Mouse (Mus musculus) heart, postnatal 14 days (tissue): Measurements from ENCODE around the gene Ntpcr. TPM values are rescaled to one million over a fixed set of nuclear protein-coding genes. Genes with fewer than 3 reads are reported as not detected.

Experiments used
- DNase-seq, 2 experiments: peaks; one replicate each; pipeline ENCODE4 v3.0.0; 2021 to 2022
- intact Hi-C: fragments of 180-260 bp; cut with DNase I; formaldehyde crosslinking; loops from one replicate; pipeline ENCODE4 v1.15.1; 2025
- total RNA-seq, 2 experiments: library from RNA; stranded (reverse); gene quantifications; 2 replicates each; pipeline ENCODE4 v1.2.3; 2021

Gene Ntpcr
- total RNA-seq, 2 experiments from 2014 or later = 15.9 to 17.8 TPM

- intact Hi-C loops = no loop called here
- DNase-seq = no peak
These were observed 38.3 kb downstream of the Ntpcr start for GRCm38 (mm10) chr8:125768079-125768478.

- intact Hi-C loops = no loop called here
- DNase-seq = no peak
These were observed 42.5 kb downstream of the Ntpcr start for GRCm38 (mm10) chr8:125772300-125772699.

GRCm38 (mm10) chr8:125773281-125773803, 43.6 kb downstream of the Ntpcr start:
- intact Hi-C loops = no loop called here

GRCm38 (mm10) chr8:125775031-125775430, 45.3 kb downstream of the Ntpcr start:
- intact Hi-C loops = no loop called here
- no peak for DNase-seq

More at GRCm38 (mm10) chr8:125773281-125773803, 43.6 kb downstream of the Ntpcr start:
- no peak for DNase-seq

GRCm38 (mm10) chr8:125776314-125776713, 46.6 kb downstream of the Ntpcr start:
- intact Hi-C loops = no loop called here
- DNase-seq = no peak

- DNase-seq = no peak
- intact Hi-C loops = no loop called here
These were observed 47.0 kb downstream of the Ntpcr start for GRCm38 (mm10) chr8:125776800-125777199.

GRCm38 (mm10) chr8:125777478-125778164, 47.9 kb downstream of the Ntpcr start:
- intact Hi-C loops = no loop called here

GRCm38 (mm10) chr8:125778919-125779318, 49.2 kb downstream of the Ntpcr start:
- intact Hi-C loops = no loop called here
- DNase-seq = no peak

More at GRCm38 (mm10) chr8:125777478-125778164, 47.9 kb downstream of the Ntpcr start:
- DNase-seq = no peak

- intact Hi-C loops = no loop called here
- DNase-seq = no peak
These were observed 49.9 kb downstream of the Ntpcr start for GRCm38 (mm10) chr8:125779656-125780055.

- DNase-seq = no peak
- intact Hi-C loops = no loop called here
These were observed 52.4 kb downstream of the Ntpcr start for GRCm38 (mm10) chr8:125782161-125782560.

GRCm38 (mm10) chr8:125786886-125787285, 57.1 kb downstream of the Ntpcr start:
- intact Hi-C loops = no loop called here
- DNase-seq = no peak

- intact Hi-C loops = no loop called here
- no peak for DNase-seq
These were observed 63.2 kb downstream of the Ntpcr start for GRCm38 (mm10) chr8:125792816-125793455.

GRCm38 (mm10) chr8:125795341-125795740, 65.6 kb downstream of the Ntpcr start:
- intact Hi-C loops = no loop called here
- peak; percentile 12 to 33 for DNase-seq

GRCm38 (mm10) chr8:125796970-125797369, 67.2 kb downstream of the Ntpcr start:
- intact Hi-C loops = loop anchor here (2.0 kb wide), 1 partner anchor 32 kb away; no protein-coding TSS in a partner anchor
- DNase-seq = no peak

Other genes starting within 250 kb of the Ntpcr start
- 10 to 100 TPM; 46.6 to 48.3 TPM for gene Sipa1l2, start 160.2 kb upstream of the Ntpcr start, total RNA-seq
- 1 to 10 TPM; 3.8 to 4.3 TPM for gene Map10, start 60.1 kb upstream of the Ntpcr start, total RNA-seq
- gene Pcnx2, start 168.4 kb downstream of the Ntpcr start, total RNA-seq = under 1 TPM; 0.61 to 0.88 TPM
- under 1 TPM; 0.24 to 0.36 TPM for gene Map3k21, start 180.5 kb downstream of the Ntpcr start, total RNA-seq